Mouse (Mus musculus) spleen, adult 12 weeks (tissue): ENCODE measurements around the gene Smim8.

Source experiments
- DNase-seq: peaks from one replicate; pipeline ENCODE4 v3.0.0; 2022; ENCODE audit warnings: low spot score

The Smim8 gene

GRCm38 (mm10) chr4:34719421-34719820, 58.8 kb downstream of the Smim8 start:
- no peak for DNase-seq
